Mouse (Mus musculus): ENCODE data around the gene Cep112. TPM values are rescaled to one million over a fixed set of nuclear protein-coding genes. Genes with fewer than 3 reads are reported as not detected.
"Not testable (repeated sequence)": the region's sequence is repeated elsewhere in the genome, so short reads cannot be mapped to it uniquely, and the experiment has no call there.

Gene Cep112
- polyA plus RNA-seq, 2 experiments: 0.76 to 1.7 TPM

GRCm38 (mm10) chr11:108858846-108859245 is 433.9 kb downstream of the Cep112 start:
- Histone ChIP-seq H3K4me2 (ENCODE audit: low read depth) (no peak overlapping the region), H3K4me3 (ENCODE audit: insufficient read depth in 1 of 2, low read depth in 2 of 2, low read length in 2 of 2) (no peak overlapping the region), H3K36me3 (replicated peaks; ENCODE audit: control insufficient read depth, insufficient read depth, low read depth) (no peaks in the 10 kb centered on the region), H3K27me3 (ENCODE audit: control insufficient read depth, insufficient read depth, low read length) (no peaks in the 10 kb centered on the region), H3K4me1 (replicated peaks; ENCODE audit: control insufficient read depth in 2 of 2, insufficient read depth in 2 of 2, low read length in 1 of 2) (peaks cover 0 to 8% of the 10 kb centered on the region in 2 experiments; a peak in 2 of 4 replicates), H3K9me3 (ENCODE audit: control insufficient read depth, low read length) (no peaks in the 10 kb centered on the region), H3K9ac (replicated peaks) (no peak overlapping the region), H3K27ac (no peak overlapping the region)
- DNase-seq (ENCODE audit: low read depth in 3 of 3, low spot score in 3 of 3) (no peak), ATAC-seq (ENCODE audit: insufficient read depth) (no peak)
- 64% methylated on average over 6 of the region's 6 CpGs for WGBS (ENCODE audit: insufficient replicate concordance)
- no peak for TF ChIP-seq CTCF (IDR thresholded peaks at IDR 0.05; ENCODE audit: low read depth)

- ATAC-seq (ENCODE audit: insufficient read depth) (no peak), DNase-seq (ENCODE audit: low read depth in 3 of 3, low spot score in 3 of 3) (no peak)
- Histone ChIP-seq H3K36me3 (replicated peaks; ENCODE audit: control insufficient read depth, insufficient read depth, low read depth) (no peaks in the 10 kb centered on the region), H3K4me3 (ENCODE audit: insufficient read depth in 1 of 2, low read depth in 2 of 2, low read length in 2 of 2) (no peak overlapping the region), H3K4me2 (ENCODE audit: low read depth) (no peak overlapping the region), H3K27ac (no peak overlapping the region), H3K9me3 (ENCODE audit: control insufficient read depth, low read length) (no peaks in the 10 kb centered on the region), H3K27me3 (ENCODE audit: control insufficient read depth, insufficient read depth, low read length) (no peaks in the 10 kb centered on the region), H3K4me1 (replicated peaks; ENCODE audit: control insufficient read depth in 2 of 2, insufficient read depth in 2 of 2, low read length in 1 of 2) (peaks cover 0 to 8% of the 10 kb centered on the region in 2 experiments; a peak in 2 of 4 replicates), H3K9ac (replicated peaks) (no peak overlapping the region)
- 35% methylated on average over 6 of the region's 6 CpGs for WGBS (ENCODE audit: insufficient replicate concordance)
- TF ChIP-seq CTCF (IDR thresholded peaks at IDR 0.05; ENCODE audit: low read depth): no peak
- no peak for TF ChIP-seq EP300 (IDR thresholded peaks at IDR 0.05; ENCODE audit: low read depth)
These were observed 437.4 kb downstream of the Cep112 start for GRCm38 (mm10) chr11:108862360-108862759.

GRCm38 (mm10) chr11:108865746-108866145 is 440.8 kb downstream of the Cep112 start:
- Histone ChIP-seq H3K4me1 (replicated peaks; ENCODE audit: control insufficient read depth in 2 of 2, insufficient read depth in 2 of 2, low read length in 1 of 2) (no peaks in the 10 kb centered on the region), H3K9me3 (ENCODE audit: control insufficient read depth, low read length) (no peaks in the 10 kb centered on the region), H3K4me3 (ENCODE audit: insufficient read depth in 1 of 2, low read depth in 2 of 2, low read length in 2 of 2) (no peak overlapping the region), H3K9ac (replicated peaks) (no peak overlapping the region), H3K27me3 (ENCODE audit: control insufficient read depth, insufficient read depth, low read length) (no peaks in the 10 kb centered on the region), H3K27ac (no peak overlapping the region), H3K4me2 (ENCODE audit: low read depth) (no peak overlapping the region), H3K36me3 (replicated peaks; ENCODE audit: control insufficient read depth, insufficient read depth, low read depth) (no peaks in the 10 kb centered on the region)
- no peak for DNase-seq (ENCODE audit: low read depth in 3 of 3, low spot score in 3 of 3)
- ATAC-seq (ENCODE audit: insufficient read depth): no peak
- TF ChIP-seq CTCF (IDR thresholded peaks at IDR 0.05; ENCODE audit: low read depth) (no peak), EP300 (IDR thresholded peaks at IDR 0.05; ENCODE audit: low read depth) (no peak)
- 25% methylated on average over 8 of the region's 8 CpGs for WGBS (ENCODE audit: insufficient replicate concordance)

GRCm38 (mm10) chr11:108867538-108867937 is 442.5 kb downstream of the Cep112 start:
- WGBS (ENCODE audit: insufficient replicate concordance): 51% methylated on average over 6 of the region's 6 CpGs
- H3K4me3 ChIP-seq (ENCODE audit: insufficient read depth in 1 of 2, low read depth in 2 of 2, low read length in 2 of 2): no peak overlapping the region
- no peak overlapping the region for H3K27ac ChIP-seq
- no peak for DNase-seq (ENCODE audit: low read depth in 3 of 3, low spot score in 3 of 3)
- no peaks in the 10 kb centered on the region for H3K27me3 ChIP-seq (ENCODE audit: control insufficient read depth, insufficient read depth, low read length)
- ATAC-seq (ENCODE audit: insufficient read depth): no peak
- H3K4me2 ChIP-seq (ENCODE audit: low read depth): no peak overlapping the region
- no peak overlapping the region for H3K9ac ChIP-seq (replicated peaks)
- no peaks in the 10 kb centered on the region for H3K9me3 ChIP-seq (ENCODE audit: control insufficient read depth, low read length)
- no peaks in the 10 kb centered on the region for H3K36me3 ChIP-seq (replicated peaks; ENCODE audit: control insufficient read depth, insufficient read depth, low read depth)
- TF ChIP-seq EP300 (IDR thresholded peaks at IDR 0.05; ENCODE audit: low read depth) (no peak), CTCF (IDR thresholded peaks at IDR 0.05; ENCODE audit: low read depth) (no peak)
- no peaks in the 10 kb centered on the region for H3K4me1 ChIP-seq (replicated peaks; ENCODE audit: control insufficient read depth in 2 of 2, insufficient read depth in 2 of 2, low read length in 1 of 2)

- H3K36me3 ChIP-seq (replicated peaks; ENCODE audit: control insufficient read depth, insufficient read depth, low read depth); DNase-seq (ENCODE audit: low read depth in 3 of 3, low spot score in 3 of 3); H3K27ac ChIP-seq; H3K9me3 ChIP-seq (ENCODE audit: control insufficient read depth, low read length); H3K4me2 ChIP-seq (ENCODE audit: low read depth); ATAC-seq (ENCODE audit: insufficient read depth); H3K9ac ChIP-seq (replicated peaks); H3K27me3 ChIP-seq (ENCODE audit: control insufficient read depth, insufficient read depth, low read length); H3K4me3 ChIP-seq (ENCODE audit: insufficient read depth in 1 of 2, low read depth in 2 of 2, low read length in 2 of 2); H3K4me1 ChIP-seq (replicated peaks; ENCODE audit: control insufficient read depth in 2 of 2, insufficient read depth in 2 of 2, low read length in 1 of 2): not testable (repeated sequence)
- 73% methylated on average over 1 of the region's 1 CpGs for WGBS (ENCODE audit: insufficient replicate concordance)
These were observed 446.3 kb downstream of the Cep112 start for GRCm38 (mm10) chr11:108871284-108871683.

All from liver, embryonic 14.5 days (tissue).